ENCODE assay signal across 1 mouse cellular context in genomic region chr17:14959979-14960378, GRCm38 (mm10).
TF ChIP-seq lines count a peak whose summit lies in the region.

No protein-coding gene starts in this region.

TF ChIP-seq in MEL, 35 proteins besides CTCF, POLR2A, EP300 and RAD21:
- TF ChIP-seq TBP (IDR thresholded peaks at IDR 0.05; ENCODE audit: low read depth, low read length) (no peak), GABPA (IDR thresholded peaks at IDR 0.05; ENCODE audit: low read depth, low read length) (no peak), NELFE (IDR thresholded peaks at IDR 0.05; ENCODE audit: low read depth, low read length) (peak; percentile 11; the same call in 1 of the 2 replicates), SIN3A (IDR thresholded peaks at IDR 0.05; ENCODE audit: low read length) (peak; percentile 51; the same call in 1 of the 2 replicates), MXI1 (IDR thresholded peaks at IDR 0.05; ENCODE audit: low read depth, low read length) (peak; percentile 64), ZKSCAN1 (IDR thresholded peaks at IDR 0.05; ENCODE audit: low read depth, low read length) (no peak), KAT2A (conservative IDR thresholded peaks at IDR 0.05; ENCODE audit: low read depth, low read length) (0 out of 2 replicates have a peak, but pooled peaks have one; percentile 43), ETS1 (IDR thresholded peaks at IDR 0.05; ENCODE audit: low read depth, low read length) (peak; percentile 75), ZMIZ1 (IDR thresholded peaks at IDR 0.05; ENCODE audit: low read depth, low read length) (no peak), GATA1 (IDR thresholded peaks at IDR 0.05; ENCODE audit: low read depth, low read length) (no peak), MYB (IDR thresholded peaks at IDR 0.05; ENCODE audit: low read depth, low read length) (no peak), USF2 (IDR thresholded peaks at IDR 0.05; ENCODE audit: borderline replicate concordance in 1 of 2, insufficient read depth in 1 of 2, low read depth in 1 of 2, low read length in 2 of 2) (no peak), ELF1 (IDR thresholded peaks at IDR 0.05; ENCODE audit: low read depth, low read length) (no peak)
